15 mouse cellular contexts compared by ENCODE assay signal in the genomic region with DNA sequence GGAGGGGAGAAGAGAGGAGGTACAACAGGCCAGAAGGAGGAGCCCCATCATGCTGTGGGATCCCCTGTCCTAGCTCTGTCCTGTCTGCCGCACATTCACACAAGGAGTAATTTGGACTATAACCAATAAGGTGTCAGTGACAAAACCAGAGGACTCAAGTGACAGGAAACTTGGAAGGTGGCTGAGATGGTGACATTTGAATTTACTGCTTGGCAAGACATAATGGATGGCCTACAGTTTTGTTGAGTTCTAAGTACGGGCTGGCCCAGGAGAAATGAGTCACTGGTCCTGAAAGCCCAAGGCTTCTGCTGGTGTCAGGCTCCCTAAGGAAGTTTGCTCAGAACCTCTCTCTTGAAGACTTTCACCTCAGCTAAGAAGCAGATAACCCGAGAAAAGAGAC.
A peak's percentile ranks its signal among the peaks of the same experiment; 100 is the strongest.
DNase-seq lines count a peak whose midpoint lies in the region; ATAC-seq and TF ChIP-seq lines count a peak whose summit lies in the region.
"Had no signal": no experiment of that assay in that cellular context is flagged by ENCODE, and none has a peak within 500 bp of the region (broad histone marks: within the 10 kb centered on the region; RNA-seq: fewer than 3 reads in every experiment).

No protein-coding gene starts in this region.

- H3K27ac ChIP-seq in lung, postnatal 0 days (ENCODE audit: low read length), result peak overlapping the region; percentile 33; the same call in 1 of the 2 replicates
- H3K27ac ChIP-seq: forebrain, embryonic 13.5 days; midbrain, embryonic 12.5 days had no signal

- H3K27me3 ChIP-seq in lung, postnatal 0 days (replicated peaks; ENCODE audit: insufficient read depth, low read length), result no peaks in the 10 kb centered on the region
- H3K27me3 ChIP-seq: forebrain, embryonic 13.5 days; midbrain, embryonic 12.5 days had no signal

- no peak for TF ChIP-seq EP300 in lung, postnatal 0 days (IDR thresholded peaks at IDR 0.05)

- H3K4me1 ChIP-seq in lung, postnatal 0 days (ENCODE audit: insufficient read depth, low read depth, low read length), result peaks cover 8% of the 10 kb centered on the region; the same call in 1 of the 2 replicates
- H3K4me1 ChIP-seq: forebrain, embryonic 13.5 days; midbrain, embryonic 12.5 days had no signal

- no peak overlapping the region for H3K4me2 ChIP-seq in lung, postnatal 0 days (replicated peaks; ENCODE audit: low read depth, low read length)
- H3K4me2 ChIP-seq: forebrain, embryonic 13.5 days; midbrain, embryonic 12.5 days had no signal

- intact Hi-C loops in heart, postnatal 10 days (cut with DNase I), result no loop called here

- WGBS in lung, postnatal 0 days, result 37% methylated on average over 3 of the region's 3 CpGs

- H3K36me3 ChIP-seq in lung, postnatal 0 days (ENCODE audit: insufficient read depth, low read length), result no peaks in the 10 kb centered on the region
- H3K36me3 ChIP-seq: midbrain, embryonic 12.5 days had no signal

- H3K9ac ChIP-seq in lung, postnatal 0 days (replicated peaks; ENCODE audit: low read depth), result no peak overlapping the region
- H3K9ac ChIP-seq: forebrain, embryonic 13.5 days; midbrain, embryonic 12.5 days had no signal

- peak; percentile 21; the same call in 1 of the 2 replicates for ATAC-seq in lung, postnatal 0 days
- ATAC-seq: forebrain, embryonic 13.5 days had no signal

- no peak overlapping the region for H3K4me3 ChIP-seq in lung, postnatal 0 days (ENCODE audit: low read depth, low read length)
- H3K4me3 ChIP-seq: forebrain, embryonic 13.5 days; midbrain, embryonic 12.5 days had no signal

- no peak for TF ChIP-seq CTCF in lung, postnatal 0 days (IDR thresholded peaks at IDR 0.05)

- no peaks in the 10 kb centered on the region for H3K9me3 ChIP-seq in lung, postnatal 0 days (ENCODE audit: low read length)
- H3K9me3 ChIP-seq: forebrain, embryonic 13.5 days; midbrain, embryonic 12.5 days had no signal

- peak; percentile 71 to 84 for DNase-seq in adrenal gland, adult (ENCODE audit: inconsistent age in 2 of 2, low spot score in 1 of 2)
- no peak for DNase-seq in adrenal gland, postnatal 10 days
- DNase-seq in heart, adult 18-20 months, result peak; percentile 26 to 35
- no peak for DNase-seq in heart, postnatal 10 days
- DNase-seq in lung, postnatal 0 days (ENCODE audit: low spot score), result peak; percentile 46
- DNase-seq in lung, postnatal 10 days, result no peak
- no peak for DNase-seq in layer of hippocampus, postnatal 14 days (ENCODE audit: low spot score in 2 of 2)
- no peak for DNase-seq in thymus, postnatal 10 days (ENCODE audit: low spot score in 2 of 2)
- DNase-seq: cerebellum, adult 11 months; cerebellum, postnatal 25 days; kidney, adult 2 months; kidney, postnatal 25 days; thymus, postnatal 36 days had no signal

Comparison
In these comparisons a context has a peak if more than half of its experiments do, and no peak if none do; other contexts are left out.
1. DNase-seq: peak in adrenal gland, adult (2 of 2), heart, adult 18-20 months (2 of 2) and lung, postnatal 0 days (single experiment); none in adrenal gland, postnatal 10 days (single experiment), heart, postnatal 10 days (0 of 2), lung, postnatal 10 days (single experiment), layer of hippocampus, postnatal 14 days (0 of 2) and thymus, postnatal 10 days (0 of 2).